Mouse (Mus musculus) lung, embryonic 16.5 days (tissue): ENCODE measurements at regions not wholly inside any gene's neighbourhood (a gene's known extent, or its start where the extent isn't known, plus 50 kb on each side); places are given as distances from the start of the nearest gene placed in this dataset.

Experiments used
- ATAC-seq: fragments of 200-750 bp; cut with Nextera tagmentation; 2 replicates; pipeline ENCODE4 v1.8.0; 2017; ENCODE audit warnings: low read depth, mild to moderate bottlenecking, moderate library complexity
- H3K27ac ChIP-seq: fragments of 300-500 bp; sonication (generic); 2 replicates; pipeline ENCODE4 v1.5.1; 2014; ENCODE audit warnings: mild to moderate bottlenecking, control low read depth, low read length
- H3K27me3 ChIP-seq: fragments of 300-500 bp; sonication (generic); 2 replicates; pipeline ENCODE4 v1.6.1; 2014; ENCODE audit warnings: low read depth, low read length, mixed read lengths; ENCODE audit not compliant: control insufficient read depth, insufficient read depth
- H3K36me3 ChIP-seq: fragments of 300-500 bp; sonication (generic); 2 replicates; pipeline ENCODE4 v1.6.1; 2014; ENCODE audit warnings: low read length; ENCODE audit not compliant: control insufficient read depth, insufficient read depth
- H3K4me1 ChIP-seq: fragments of 300-500 bp; sonication (generic); replicated peaks from 2 replicates; pipeline ENCODE4 v1.6.1; 2014; ENCODE audit warnings: low read length, mixed read lengths; ENCODE audit not compliant: control insufficient read depth, insufficient read depth
- H3K4me2 ChIP-seq: fragments of 300-500 bp; sonication (generic); 2 replicates; pipeline ENCODE4 v1.6.1; 2014; ENCODE audit warnings: low read depth, low read length, control low read depth
- H3K4me3 ChIP-seq: fragments of 300-500 bp; sonication (generic); 2 replicates; pipeline ENCODE4 v1.5.1; 2014; ENCODE audit warnings: mild to moderate bottlenecking, low read length, control low read depth
- H3K9ac ChIP-seq: fragments of 300-500 bp; sonication (generic); 2 replicates; pipeline ENCODE4 v1.6.1; 2014; ENCODE audit warnings: low read length, control low read depth
- H3K9me3 ChIP-seq: fragments of 300-500 bp; sonication (generic); 2 replicates; pipeline ENCODE4 v1.6.1; 2016; ENCODE audit warnings: low read length; ENCODE audit not compliant: control insufficient read depth
- WGBS: fragments of 180-500 bp; shearing (Covaris S2); extraction: QIAGEN DNeasy Blood & Tissue Kit; methylation state at CpG from one replicate; pipeline ENCODE4 v1.1.7; 2014; 5-methylcytosine and 5-hydroxymethylcytosine counted together

DNA sequence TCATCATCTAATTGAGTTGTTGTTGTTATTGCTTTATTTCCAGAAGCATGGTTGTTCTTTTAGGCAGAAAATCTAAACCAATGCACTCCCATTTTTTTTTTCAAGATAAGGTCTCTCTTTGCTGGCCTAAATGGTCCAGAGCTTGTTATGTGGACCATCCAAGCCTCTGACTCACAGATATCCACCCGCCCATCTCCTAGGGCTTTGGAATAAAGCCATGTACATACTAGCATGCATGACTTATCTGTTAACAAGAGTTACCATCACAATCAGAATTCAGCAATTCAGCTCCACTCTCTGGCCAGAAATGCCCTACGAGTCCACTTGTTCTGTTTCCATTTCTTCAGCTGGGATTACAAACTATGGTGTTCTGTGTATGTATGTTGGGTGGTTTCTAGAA lies 669.5 kb downstream of the Epha7 start:
- Histone ChIP-seq H3K4me3 (no peak overlapping the region), H3K4me2 (no peak overlapping the region), H3K4me1 (no peaks in the 10 kb centered on the region), H3K27ac (no peak overlapping the region), H3K36me3 (no peaks in the 10 kb centered on the region), H3K9me3 (no peaks in the 10 kb centered on the region), H3K9ac (no peak overlapping the region), H3K27me3 (no peaks in the 10 kb centered on the region)
- 80% methylated on average over 2 of the region's 2 CpGs for WGBS
- ATAC-seq = no peak

GRCm38 (mm10) chr4:29500844-29501243 lies 687.9 kb downstream of the Epha7 start:
- no peak overlapping the region for H3K4me3 ChIP-seq
- no peaks in the 10 kb centered on the region for H3K36me3 ChIP-seq
- H3K4me2 ChIP-seq = no peak overlapping the region
- no peaks in the 10 kb centered on the region for H3K4me1 ChIP-seq
- H3K9ac ChIP-seq = no peak overlapping the region
- WGBS = 61% methylated on average over 1 of the region's 1 CpGs
- peak; percentile 66; the same call in 1 of the 2 replicates for ATAC-seq
- no peak overlapping the region for H3K27ac ChIP-seq
- no peaks in the 10 kb centered on the region for H3K9me3 ChIP-seq
- H3K27me3 ChIP-seq = no peaks in the 10 kb centered on the region

DNA sequence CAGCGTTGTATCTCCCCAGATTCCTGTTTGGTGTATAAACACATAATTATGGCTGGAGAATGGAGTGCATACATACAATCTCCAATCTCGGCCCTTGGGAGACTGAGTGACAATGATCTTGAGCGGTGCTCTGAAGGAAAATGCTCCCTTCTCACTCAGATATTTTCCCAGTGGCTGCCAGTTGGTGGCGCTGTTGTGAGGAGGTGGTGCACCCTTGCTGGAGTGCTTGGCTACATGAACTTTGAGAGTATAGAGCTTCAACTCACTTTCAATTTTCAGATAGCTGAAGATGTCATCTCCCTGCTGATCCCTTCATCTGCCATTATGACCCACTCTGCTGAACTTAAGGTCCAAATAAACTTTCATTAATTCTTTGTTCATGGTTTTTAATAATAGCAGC lies 712.1 kb downstream of the Epha7 start:
- Histone ChIP-seq H3K27me3 (no peaks in the 10 kb centered on the region), H3K4me3 (no peak overlapping the region), H3K4me1 (no peaks in the 10 kb centered on the region), H3K36me3 (no peaks in the 10 kb centered on the region), H3K9ac (no peak overlapping the region), H3K27ac (no peak overlapping the region), H3K9me3 (no peaks in the 10 kb centered on the region), H3K4me2 (no peak overlapping the region)
- ATAC-seq = no peak
- WGBS = 53% methylated on average over 4 of the region's 4 CpGs

DNA sequence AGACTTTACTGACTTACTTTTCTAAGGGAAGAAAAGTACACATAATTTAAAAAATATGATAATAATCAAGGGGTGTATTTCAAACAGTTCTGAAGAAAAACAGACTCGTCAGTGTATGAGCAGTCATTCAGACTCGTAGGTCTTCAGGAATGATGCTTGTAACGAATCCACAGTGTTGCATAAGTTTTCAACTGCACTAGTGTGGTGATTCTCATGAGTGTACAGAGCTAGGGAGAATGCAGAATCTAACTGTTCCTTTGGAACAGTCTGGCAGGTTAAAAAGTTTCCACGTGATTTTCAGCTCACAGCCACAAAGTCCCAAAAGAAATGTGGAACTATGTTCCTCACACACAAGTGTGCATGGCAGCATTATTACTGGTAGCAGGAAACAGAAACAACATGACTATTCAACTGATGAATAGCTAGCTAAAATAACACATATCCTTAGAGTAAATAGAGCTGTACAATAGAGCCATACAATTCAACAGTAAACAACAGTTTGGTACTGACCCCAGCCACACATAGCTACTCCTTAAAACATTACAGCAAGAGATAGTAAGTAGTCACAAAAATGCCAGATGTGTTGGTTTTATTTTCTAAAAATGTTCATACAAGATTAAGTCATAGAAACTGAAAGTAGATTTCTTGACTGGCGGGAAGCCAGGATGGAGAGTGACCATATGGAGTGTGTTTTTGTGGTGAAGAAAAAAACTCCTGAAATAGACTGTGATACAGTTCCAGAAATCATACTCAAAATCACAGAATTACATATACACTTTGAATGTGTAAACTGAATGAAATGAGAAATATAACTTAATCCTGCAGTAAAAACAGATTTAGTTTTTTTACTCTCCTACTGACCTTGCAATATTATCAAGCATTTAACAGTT lies 713.1 kb downstream of the Epha7 start:
- Histone ChIP-seq H3K9me3 (no peaks in the 10 kb centered on the region), H3K27ac (0 out of 2 replicates have a peak overlapping the region, but pooled peaks have one; percentile 1), H3K36me3 (no peaks in the 10 kb centered on the region), H3K9ac (no peak overlapping the region), H3K4me2 (0 out of 2 replicates have a peak overlapping the region, but pooled peaks have one; percentile 3), H3K4me1 (no peaks in the 10 kb centered on the region), H3K27me3 (no peaks in the 10 kb centered on the region), H3K4me3 (no peak overlapping the region)
- WGBS = 61% methylated on average over 5 of the region's 5 CpGs
- peak; percentile 71 for ATAC-seq
